Comparison of ENCODE assay signal across 17 mouse cellular contexts in the genomic region with DNA sequence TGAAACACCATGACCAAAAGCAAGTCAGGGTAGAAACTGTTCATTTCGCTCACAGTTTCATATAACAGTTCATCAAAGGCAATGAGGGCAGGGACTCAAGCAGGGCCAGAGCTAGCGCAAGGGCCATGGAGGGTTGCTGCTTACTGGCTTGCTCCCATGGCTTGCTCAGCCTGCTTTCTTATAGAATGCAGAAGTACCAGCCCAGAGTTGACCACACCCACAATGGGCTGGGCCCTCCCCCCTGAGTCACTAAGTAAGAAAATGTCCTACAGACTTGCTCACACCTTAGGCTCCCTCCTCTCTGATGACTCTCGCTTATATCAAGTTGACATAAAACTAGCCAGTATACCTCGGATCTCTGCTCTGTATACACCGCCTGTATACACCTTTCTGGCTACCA.
DNase-seq lines count a peak whose midpoint lies in the region; ATAC-seq lines count a peak whose summit lies in the region.
"Had no signal": no experiment of that assay in that cellular context is flagged by ENCODE, and none has a peak within 500 bp of the region (broad histone marks: within the 10 kb centered on the region; RNA-seq: fewer than 3 reads in every experiment).

No protein-coding gene starts in this region.

- H3K27me3 ChIP-seq in forebrain, embryonic 13.5 days: peaks cover 2% of the 10 kb centered on the region
- peaks cover 15% of the 10 kb centered on the region; the same call in 1 of the 2 replicates for H3K27me3 ChIP-seq in forebrain, embryonic 12.5 days
- no peaks in the 10 kb centered on the region for H3K27me3 ChIP-seq in lung, embryonic 15.5 days
- H3K27me3 ChIP-seq in stomach, embryonic 15.5 days (replicated peaks): no peaks in the 10 kb centered on the region
- H3K27me3 ChIP-seq: liver, embryonic 15.5 days had no signal

- WGBS in forebrain, embryonic 13.5 days: 90% methylated on average over 5 of the region's 5 CpGs
- 86% methylated on average over 5 of the region's 5 CpGs for WGBS in forebrain, embryonic 12.5 days
- WGBS in lung, embryonic 15.5 days: 88% methylated on average over 5 of the region's 5 CpGs
- WGBS in stomach, embryonic 15.5 days: 83% methylated on average over 5 of the region's 5 CpGs

- DNase-seq in lung, postnatal 25 days (ENCODE audit: low spot score): no peak
- DNase-seq in R1 (ENCODE audit: low read depth, low spot score): peak; percentile 54
- DNase-seq in ovary, postnatal 36 days (ENCODE audit: low spot score): no peak
- no peak for DNase-seq in layer of hippocampus, postnatal 25 days (ENCODE audit: extremely low spot score in 1 of 2, low spot score in 1 of 2)
- DNase-seq: cerebellum, adult 11-12 months; kidney, adult 11 months; kidney, postnatal 25 days; right cerebral cortex, postnatal 25 days; thymus, postnatal 14 days had no signal

- peaks cover 17% of the 10 kb centered on the region for H3K4me1 ChIP-seq in forebrain, embryonic 13.5 days
- H3K4me1 ChIP-seq in forebrain, embryonic 12.5 days: peaks cover 26% of the 10 kb centered on the region
- H3K4me1 ChIP-seq in lung, embryonic 15.5 days: peaks cover 4% of the 10 kb centered on the region; the same call in 1 of the 2 replicates
- H3K4me1 ChIP-seq in stomach, embryonic 15.5 days: no peaks in the 10 kb centered on the region
- H3K4me1 ChIP-seq: limb, embryonic 12.5 days; liver, embryonic 15.5 days had no signal

- no peaks in the 10 kb centered on the region for H3K36me3 ChIP-seq in forebrain, embryonic 13.5 days (ENCODE audit: poor library complexity, severe bottlenecking)
- no peaks in the 10 kb centered on the region for H3K36me3 ChIP-seq in forebrain, embryonic 12.5 days (replicated peaks)
- no peaks in the 10 kb centered on the region for H3K36me3 ChIP-seq in lung, embryonic 15.5 days
- H3K36me3 ChIP-seq in stomach, embryonic 15.5 days: no peaks in the 10 kb centered on the region
- H3K36me3 ChIP-seq: embryonic facial prominence, embryonic 13.5 days; limb, embryonic 12.5 days; liver, embryonic 15.5 days had no signal

- H3K9me3 ChIP-seq in forebrain, embryonic 13.5 days (replicated peaks): no peaks in the 10 kb centered on the region
- no peaks in the 10 kb centered on the region for H3K9me3 ChIP-seq in forebrain, embryonic 12.5 days
- H3K9me3 ChIP-seq in lung, embryonic 15.5 days: no peaks in the 10 kb centered on the region
- no peaks in the 10 kb centered on the region for H3K9me3 ChIP-seq in stomach, embryonic 15.5 days
- H3K9me3 ChIP-seq: embryonic facial prominence, embryonic 13.5 days; limb, embryonic 12.5 days; liver, embryonic 15.5 days had no signal

- no peak overlapping the region for H3K4me3 ChIP-seq in forebrain, embryonic 13.5 days
- no peak overlapping the region for H3K4me3 ChIP-seq in forebrain, embryonic 12.5 days (replicated peaks)
- H3K4me3 ChIP-seq in lung, embryonic 15.5 days: no peak overlapping the region
- no peak overlapping the region for H3K4me3 ChIP-seq in stomach, embryonic 15.5 days (replicated peaks)
- H3K4me3 ChIP-seq: embryonic facial prominence, embryonic 13.5 days; limb, embryonic 12.5 days; liver, embryonic 15.5 days had no signal

- no peak overlapping the region for H3K27ac ChIP-seq in forebrain, embryonic 13.5 days
- H3K27ac ChIP-seq in forebrain, embryonic 12.5 days: no peak overlapping the region
- no peak overlapping the region for H3K27ac ChIP-seq in lung, embryonic 15.5 days
- no peak overlapping the region for H3K27ac ChIP-seq in stomach, embryonic 15.5 days
- H3K27ac ChIP-seq: embryonic facial prominence, embryonic 13.5 days; hindbrain, embryonic 14.5 days; limb, embryonic 12.5 days; liver, embryonic 15.5 days had no signal

- H3K4me2 ChIP-seq in forebrain, embryonic 13.5 days: no peak overlapping the region
- H3K4me2 ChIP-seq in forebrain, embryonic 12.5 days: no peak overlapping the region
- no peak overlapping the region for H3K4me2 ChIP-seq in lung, embryonic 15.5 days
- H3K4me2 ChIP-seq in stomach, embryonic 15.5 days: no peak overlapping the region
- H3K4me2 ChIP-seq: embryonic facial prominence, embryonic 13.5 days; hindbrain, embryonic 14.5 days; limb, embryonic 12.5 days; liver, embryonic 15.5 days had no signal

- peak; percentile 28; the same call in 1 of the 2 replicates for ATAC-seq in forebrain, embryonic 13.5 days
- ATAC-seq in forebrain, embryonic 12.5 days (ENCODE audit: low FRiP score): no peak
- peak; percentile 25; the same call in 1 of the 2 replicates for ATAC-seq in lung, embryonic 15.5 days (ENCODE audit: borderline replicate concordance, extremely low read depth, low FRiP score, low TSS enrichment)
- ATAC-seq in stomach, embryonic 15.5 days (ENCODE audit: insufficient read depth, low FRiP score, low read depth): peak; percentile 27; the same call in 1 of the 2 replicates

- H3K9ac ChIP-seq in forebrain, embryonic 13.5 days: no peak overlapping the region
- no peak overlapping the region for H3K9ac ChIP-seq in forebrain, embryonic 12.5 days
- H3K9ac ChIP-seq in lung, embryonic 15.5 days: no peak overlapping the region
- H3K9ac ChIP-seq in stomach, embryonic 15.5 days: no peak overlapping the region
- H3K9ac ChIP-seq: embryonic facial prominence, embryonic 13.5 days; hindbrain, embryonic 14.5 days; limb, embryonic 12.5 days; liver, embryonic 15.5 days had no signal
